In the genomic region with DNA sequence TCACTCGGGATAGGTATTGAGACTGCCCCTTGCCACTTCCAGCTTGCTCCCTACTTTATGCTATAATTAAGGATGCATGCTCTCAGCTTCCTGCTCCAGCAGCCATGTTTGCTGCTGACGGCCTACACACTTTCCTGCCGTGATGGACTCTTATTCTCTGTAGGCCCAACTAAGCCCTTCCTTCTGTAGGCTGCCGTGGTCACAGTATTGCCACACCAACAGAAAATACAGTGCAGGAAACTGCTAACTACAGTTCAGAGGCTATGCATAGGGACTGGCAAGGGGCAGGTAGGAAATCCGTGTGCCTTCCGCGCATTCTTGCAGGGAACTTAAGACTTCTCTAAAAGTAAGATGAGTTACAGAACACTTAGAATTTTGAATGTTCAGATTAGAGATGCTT, we compare ENCODE assay signal across 8 mouse cellular contexts.
"Had no signal": no experiment of that assay in that cellular context is flagged by ENCODE, and none has a peak within 500 bp of the region (broad histone marks: within the 10 kb centered on the region; RNA-seq: fewer than 3 reads in every experiment).

No protein-coding gene starts in this region.

- H3K36me3 ChIP-seq: limb, embryonic 12.5 days; liver, embryonic 15.5 days; midbrain, embryonic 13.5 days had no signal

- H3K9me3 ChIP-seq: limb, embryonic 12.5 days; liver, embryonic 15.5 days; midbrain, embryonic 13.5 days had no signal

- H3K9ac ChIP-seq: limb, embryonic 12.5 days; liver, embryonic 15.5 days; lung, embryonic 14.5 days; midbrain, embryonic 13.5 days had no signal

- ATAC-seq: midbrain, embryonic 13.5 days had no signal

- H3K27ac ChIP-seq: limb, embryonic 12.5 days; liver, embryonic 15.5 days; macrophage; midbrain, embryonic 13.5 days had no signal

- H3K4me2 ChIP-seq: limb, embryonic 12.5 days; liver, embryonic 15.5 days; lung, embryonic 14.5 days; midbrain, embryonic 13.5 days had no signal

- H3K4me3 ChIP-seq: limb, embryonic 12.5 days; liver, embryonic 15.5 days; midbrain, embryonic 13.5 days; myocyte had no signal

- DNase-seq: kidney, adult 2 months; lung, embryonic 14.5 days; lung, postnatal 14 days had no signal

- H3K27me3 ChIP-seq: limb, embryonic 12.5 days; liver, embryonic 15.5 days; midbrain, embryonic 13.5 days had no signal

- H3K4me1 ChIP-seq: midbrain, embryonic 13.5 days had no signal
